Mouse (Mus musculus) lung, adult 2 months (tissue): ENCODE data around the gene Ccdc9. TPM values are rescaled to one million over a fixed set of nuclear protein-coding genes. Genes with fewer than 3 reads are reported as not detected.
A peak's percentile ranks its signal among the peaks of the same experiment; 100 is the strongest.

Experiments used
- DNase-seq: peaks from one replicate; pipeline ENCODE4 v3.0.0; 2022
- H3K4me1 ChIP-seq: fragments of 200-500 bp; 2 replicates; pipeline ENCODE4 v1.6.1; 2011; ENCODE audit warnings: low read length; ENCODE audit not compliant: control insufficient read depth, insufficient read depth
- H3K4me3 ChIP-seq: fragments of 200-500 bp; replicated peaks from 2 replicates; pipeline ENCODE3; 2011; ENCODE audit warnings: low read depth, mild to moderate bottlenecking, control low read depth, low read length; ENCODE audit errors: extremely low read depth
- CTCF ChIP-seq: fragments of 200-500 bp; IDR thresholded peaks from 2 replicates; pipeline ENCODE4 v1.5.1; 2011; ENCODE audit warnings: mild to moderate bottlenecking, low read length, control low read depth; ENCODE audit not compliant: insufficient read depth
- POLR2A ChIP-seq: fragments of 200-500 bp; IDR thresholded peaks from 2 replicates; pipeline ENCODE4 v1.6.1; 2011; ENCODE audit warnings: low read depth, mild to moderate bottlenecking, control low read depth, low read length, borderline replicate concordance; ENCODE audit errors: extremely low read depth
- WGBS: fragments of 180-500 bp; shearing (Covaris S2); methylation state at CpG from one replicate; pipeline ENCODE4 v1.1.7; 2018; 5-methylcytosine and 5-hydroxymethylcytosine counted together
- polyA plus RNA-seq: library from polyadenylated mRNA; depleted of rRNA; stranded (reverse); fragments of >200 nt; gene quantifications from 2 replicates; pipeline ENCODE4 v1.2.3, GENCODE M21; 2012

Gene Ccdc9
- polyA plus RNA-seq, 1 experiment: 47.3 TPM

GRCm38 (mm10) chr7:16314221-16314775, 27.7 kb upstream of the Ccdc9 start:
- H3K4me3 ChIP-seq: peak overlapping the region; percentile 60
- TF ChIP-seq POLR2A (no peak), CTCF (no peak)
- 18% methylated on average over 13 of the region's 13 CpGs for WGBS
- DNase-seq: peak; percentile 27
- peaks cover 14% of the 10 kb centered on the region for H3K4me1 ChIP-seq

GRCm38 (mm10) chr7:16313481-16314220, 27.1 kb upstream of the Ccdc9 start:
- peak; percentile 99 for TF ChIP-seq POLR2A
- TF ChIP-seq CTCF: no peak
- WGBS: under 1% methylated on average over 66 of the region's 66 CpGs
- H3K4me3 ChIP-seq: peak overlapping the region; percentile 89
- DNase-seq: peak; percentile 86
- peaks cover 17% of the 10 kb centered on the region for H3K4me1 ChIP-seq

GRCm38 (mm10) chr7:16312672-16313311, 26.2 kb upstream of the Ccdc9 start:
- peaks cover 17% of the 10 kb centered on the region for H3K4me1 ChIP-seq
- peak; percentile 84 for DNase-seq
- TF ChIP-seq CTCF (no peak), POLR2A (peak; percentile 75; the same call in 1 of the 2 replicates)
- H3K4me3 ChIP-seq: peak overlapping the region; percentile 89
- WGBS: 2% methylated on average over 12 of the region's 12 CpGs

- peak; percentile 68 for DNase-seq
- WGBS: under 1% methylated on average over 49 of the region's 49 CpGs
- Histone ChIP-seq H3K4me1 (peaks cover 17% of the 10 kb centered on the region), H3K4me3 (peak overlapping the region; percentile 89)
- TF ChIP-seq CTCF (no peak), POLR2A (peak; percentile 43; the same call in 1 of the 2 replicates)
Measured at GRCm38 (mm10) chr7:16312011-16312671, 25.5 kb upstream of the Ccdc9 start.

GRCm38 (mm10) chr7:16311453-16312004, 24.9 kb upstream of the Ccdc9 start:
- under 1% methylated on average over 14 of the region's 14 CpGs for WGBS
- H3K4me1 ChIP-seq: peaks cover 17% of the 10 kb centered on the region
- peak overlapping the region; percentile 89 for H3K4me3 ChIP-seq
- TF ChIP-seq POLR2A (peak; percentile 26; the same call in 1 of the 2 replicates), CTCF (no peak)
- DNase-seq: peak; percentile 58

GRCm38 (mm10) chr7:16310521-16311452, 24.2 kb upstream of the Ccdc9 start:
- H3K4me1 ChIP-seq: peaks cover 17% of the 10 kb centered on the region

GRCm38 (mm10) chr7:16310020-16310520, 23.5 kb upstream of the Ccdc9 start:
- TF ChIP-seq POLR2A (peak; percentile 52; the same call in 1 of the 2 replicates), CTCF (peak; percentile 47)
- DNase-seq: peak; percentile 91
- WGBS: 1% methylated on average over 32 of the region's 56 CpGs
- H3K4me3 ChIP-seq: peak overlapping the region; percentile 91
- peaks cover 13% of the 10 kb centered on the region for H3K4me1 ChIP-seq

More at GRCm38 (mm10) chr7:16310521-16311452, 24.2 kb upstream of the Ccdc9 start:
- TF ChIP-seq CTCF: no peak
- WGBS: under 1% methylated on average over 31 of the region's 31 CpGs
- peak overlapping the region; percentile 89 for H3K4me3 ChIP-seq
- peak; percentile 51 for DNase-seq
